Mouse (Mus musculus) MEL (cell line): ENCODE results near the gene Polr3h. TPM values are rescaled to one million over a fixed set of nuclear protein-coding genes. Genes with fewer than 3 reads are reported as not detected.

Experiments used
- DNase-seq: peaks from one replicate; pipeline ENCODE4 v3.0.0; 2011; ENCODE audit warnings: low read depth, low spot score
- H3K27ac ChIP-seq: 2 replicates; pipeline ENCODE4 v1.5.1; 2012; ENCODE audit warnings: low read depth, mild to moderate bottlenecking, control low read depth, low read length, moderate library complexity; ENCODE audit not compliant: control insufficient read depth
- H3K27me3 ChIP-seq, 2 experiments: fragments of 150-350 bp in 1 of 2; sonication (generic) in 1 of 2; 2 replicates each; pipeline ENCODE4 v1.6.1; 2012; ENCODE audit warnings: low read length in 2 of 2, mild to moderate bottlenecking in 2 of 2, improper control_type of control experiment in 1 of 2, moderate library complexity in 1 of 2; ENCODE audit not compliant: insufficient read depth in 2 of 2, control insufficient read depth in 1 of 2
- H3K36me3 ChIP-seq, 2 experiments: 2 replicates each; pipeline ENCODE4 v1.6.1; 2012 to 2014; ENCODE audit warnings: low read length in 2 of 2, improper control_type of control experiment in 1 of 2, inconsistent platforms in 1 of 2, mild to moderate bottlenecking in 1 of 2; ENCODE audit not compliant: insufficient read depth in 2 of 2, control insufficient read depth in 1 of 2
- H3K4me1 ChIP-seq, 2 experiments: fragments of 150-350 bp in 1 of 2; sonication (generic) in 1 of 2; 2 replicates each; pipeline ENCODE4 v1.6.1; 2012; ENCODE audit warnings: low read length in 2 of 2, improper control_type of control experiment in 1 of 2, mild to moderate bottlenecking in 1 of 2; ENCODE audit not compliant: insufficient read depth in 2 of 2, control insufficient read depth in 1 of 2
- H3K4me3 ChIP-seq, 2 experiments: fragments of 150-350 bp in 1 of 2; sonication (generic) in 1 of 2; 2 replicates each; pipeline ENCODE4 v1.5.1; 2012; ENCODE audit warnings: low read depth in 2 of 2, low read length in 2 of 2, mild to moderate bottlenecking in 2 of 2, moderate library complexity in 2 of 2, control low read depth in 1 of 2, improper control_type of control experiment in 1 of 2; ENCODE audit not compliant: control insufficient read depth in 1 of 2, insufficient read depth in 1 of 2
- H3K79me2 ChIP-seq: 2 replicates; pipeline ENCODE4 v1.6.1; 2012; ENCODE audit warnings: mild to moderate bottlenecking, low read length, moderate library complexity; ENCODE audit not compliant: control insufficient read depth, poor library complexity, insufficient read depth
- H3K9ac ChIP-seq: 2 replicates; pipeline ENCODE4 v1.6.1; 2012; ENCODE audit warnings: low read depth, mild to moderate bottlenecking, control low read depth, low read length, moderate library complexity; ENCODE audit not compliant: control insufficient read depth, poor library complexity, severe bottlenecking
- H3K9me3 ChIP-seq: fragments of 150-350 bp; sonication (generic); replicated peaks from 2 replicates; pipeline ENCODE4 v1.6.1; 2012; ENCODE audit warnings: mild to moderate bottlenecking, low read length, improper control_type of control experiment, moderate library complexity; ENCODE audit not compliant: insufficient read depth
- ELF1 ChIP-seq: IDR thresholded peaks from 2 replicates; pipeline ENCODE4 v1.6.1; 2014; ENCODE audit warnings: low read depth, mild to moderate bottlenecking, inconsistent platforms, low read length, improper control_type of control experiment, moderate library complexity
- EP300 ChIP-seq, 2 experiments: IDR thresholded peaks; 2 replicates each; pipeline ENCODE4 v1.6.1; 2011; ENCODE audit warnings: improper control_type of control experiment in 2 of 2, low read length in 2 of 2, low read depth in 1 of 2, mild to moderate bottlenecking in 1 of 2
- ETS1 ChIP-seq: IDR thresholded peaks from 2 replicates; pipeline ENCODE4 v1.6.1; 2012; ENCODE audit warnings: low read depth, mild to moderate bottlenecking, inconsistent platforms, low read length, improper control_type of control experiment, moderate library complexity
- JUND ChIP-seq: IDR thresholded peaks from 2 replicates; pipeline ENCODE4 v1.6.1; 2011; ENCODE audit warnings: low read depth, mild to moderate bottlenecking, improper control_type of control experiment, low read length
- KAT2A ChIP-seq: conservative IDR thresholded peaks from 2 replicates; pipeline ENCODE4 v1.6.1; 2012; ENCODE audit warnings: low read depth, low read length, improper control_type of control experiment, inconsistent platforms
- MAX ChIP-seq: IDR thresholded peaks from 2 replicates; pipeline ENCODE4 v1.6.1; 2011; ENCODE audit warnings: low read length, improper control_type of control experiment
- MAZ ChIP-seq: IDR thresholded peaks from 2 replicates; pipeline ENCODE4 v1.6.1; 2012; ENCODE audit warnings: low read depth, mild to moderate bottlenecking, inconsistent platforms, low read length, improper control_type of control experiment
- MEF2A ChIP-seq: IDR thresholded peaks from 2 replicates; pipeline ENCODE4 v1.6.1; 2014; ENCODE audit warnings: low read depth, mild to moderate bottlenecking, inconsistent platforms, low read length, improper control_type of control experiment; ENCODE audit not compliant: poor library complexity, insufficient replicate concordance, severe bottlenecking; ENCODE audit errors: extremely low read depth
- MYC ChIP-seq: IDR thresholded peaks from 2 replicates; pipeline ENCODE4 v1.6.1; 2011; ENCODE audit warnings: low read depth, mild to moderate bottlenecking, low read length, improper control_type of control experiment, moderate library complexity
- NELFE ChIP-seq: IDR thresholded peaks from 2 replicates; pipeline ENCODE4 v1.6.1; 2011; ENCODE audit warnings: low read depth, low read length, improper control_type of control experiment
- POLR2A ChIP-seq, 2 experiments: IDR thresholded peaks; 2 replicates each; pipeline ENCODE4 v1.6.1; 2011 to 2012; ENCODE audit warnings: low read length in 2 of 2, mild to moderate bottlenecking in 2 of 2, control low read depth in 1 of 2, improper control_type of control experiment in 1 of 2, low read depth in 1 of 2, moderate library complexity in 1 of 2; ENCODE audit not compliant: control insufficient read depth in 1 of 2, insufficient read depth in 1 of 2, poor library complexity in 1 of 2
- POLR2AphosphoS2 ChIP-seq: IDR thresholded peaks from 2 replicates; pipeline ENCODE4 v1.6.1; 2011; ENCODE audit warnings: low read length, improper control_type of control experiment
- POLR2AphosphoS5 ChIP-seq: IDR thresholded peaks from 2 replicates; pipeline ENCODE4 v1.6.1; 2012; ENCODE audit warnings: low read depth, borderline replicate concordance, mild to moderate bottlenecking, inconsistent platforms, low read length, moderate library complexity, mixed read lengths
- RCOR1 ChIP-seq: IDR thresholded peaks from 2 replicates; pipeline ENCODE4 v1.6.1; 2012; ENCODE audit warnings: low read depth, mild to moderate bottlenecking, inconsistent platforms, low read length, improper control_type of control experiment
- SIN3A ChIP-seq: IDR thresholded peaks from 2 replicates; pipeline ENCODE4 v1.6.1; 2012; ENCODE audit warnings: low read length, improper control_type of control experiment, inconsistent platforms
- SMC3 ChIP-seq: IDR thresholded peaks from 2 replicates; pipeline ENCODE4 v1.6.1; 2011; ENCODE audit warnings: low read depth, low read length, improper control_type of control experiment
- TAL1 ChIP-seq: IDR thresholded peaks from 2 replicates; pipeline ENCODE4 v1.6.1; 2012; ENCODE audit warnings: mild to moderate bottlenecking, inconsistent platforms, low read length, moderate library complexity, mixed read lengths
- TCF12 ChIP-seq: IDR thresholded peaks from 2 replicates; pipeline ENCODE4 v1.6.1; 2014; ENCODE audit warnings: low read depth, mild to moderate bottlenecking, inconsistent platforms, low read length, improper control_type of control experiment, moderate library complexity
- UBTF ChIP-seq: IDR thresholded peaks from 2 replicates; pipeline ENCODE4 v1.6.1; 2012; ENCODE audit warnings: low read depth, mild to moderate bottlenecking, inconsistent platforms, low read length, improper control_type of control experiment, moderate library complexity, borderline replicate concordance; ENCODE audit not compliant: insufficient read depth
- USF1 ChIP-seq: IDR thresholded peaks from 2 replicates; pipeline ENCODE4 v1.6.1; 2014; ENCODE audit warnings: low read depth, mild to moderate bottlenecking, inconsistent platforms, low read length, improper control_type of control experiment, moderate library complexity
- USF2 ChIP-seq, 2 experiments: IDR thresholded peaks; 2 replicates each; pipeline ENCODE4 v1.6.1; 2011 to 2012; ENCODE audit warnings: improper control_type of control experiment in 2 of 2, low read length in 2 of 2, borderline replicate concordance in 1 of 2, inconsistent platforms in 1 of 2, low read depth in 1 of 2, mild to moderate bottlenecking in 1 of 2; ENCODE audit not compliant: insufficient read depth in 1 of 2
- ZKSCAN1 ChIP-seq: IDR thresholded peaks from 2 replicates; pipeline ENCODE4 v1.6.1; 2012; ENCODE audit warnings: low read depth, mild to moderate bottlenecking, inconsistent platforms, low read length, improper control_type of control experiment, moderate library complexity
- ZMIZ1 ChIP-seq: IDR thresholded peaks from 2 replicates; pipeline ENCODE4 v1.6.1; 2012; ENCODE audit warnings: low read depth, mild to moderate bottlenecking, inconsistent platforms, low read length, improper control_type of control experiment, moderate library complexity
- polyA plus RNA-seq, 2 experiments: library from polyadenylated mRNA; stranded (reverse) in 1 of 2; unstranded in 1 of 2; fragments of >175 nt in 1 of 2; fragments of >200 nt in 1 of 2; gene quantifications; 2 replicates each; pipeline versions ENCODE4 v1.2.1 to v1.2.4; 2012; ENCODE audit warnings: low replicate concordance in 2 of 2, low read depth in 1 of 2; ENCODE audit not compliant: insufficient read length in 2 of 2, insufficient read depth in 1 of 2, missing spikeins in 1 of 2
- total RNA-seq: library from RNA; depleted of rRNA; stranded (reverse); fragments of 300-350 nt; gene quantifications from 2 replicates; pipeline ENCODE4 v1.2.3, GENCODE M21; 2012

Polr3h gene
- total and polyA plus RNA-seq, 3 experiments = 109 to 304 TPM; not detected in 1

- Histone ChIP-seq H3K4me1 (peaks cover 0 to 7% of the 10 kb centered on the region in 2 experiments; a peak in 1 of 4 replicates), H3K27me3 (no peaks in the 10 kb centered on the region), H3K4me3 (no peak overlapping the region), H3K9me3 (no peaks in the 10 kb centered on the region), H3K36me3 (peaks cover 7 to 8% of the 10 kb centered on the region in 2 experiments), H3K27ac (no peak overlapping the region), H3K9ac (no peak overlapping the region), H3K79me2 (peaks cover 47% of the 10 kb centered on the region)
- TF ChIP-seq POLR2A (IDR thresholded peaks at IDR 0.05; ENCODE audit: control insufficient read depth in 1 of 2, insufficient read depth in 1 of 2, low read depth in 1 of 2, low read length in 2 of 2, poor library complexity in 1 of 2) (no peak), ELF1 (no peak), SMC3 (no peak), MEF2A (no peak), USF1 (no peak), RCOR1 (no peak), EP300 (IDR thresholded peaks at IDR 0.05; ENCODE audit: low read depth in 1 of 2, low read length in 2 of 2) (no peak), KAT2A (no peak), UBTF (no peak), USF2 (IDR thresholded peaks at IDR 0.05; ENCODE audit: borderline replicate concordance in 1 of 2, insufficient read depth in 1 of 2, low read depth in 1 of 2, low read length in 2 of 2) (no peak), ETS1 (no peak), POLR2AphosphoS2 (no peak), NELFE (no peak), TCF12 (no peak), SIN3A (no peak), MYC (no peak)
- no peak for DNase-seq
Measured at GRCm38 (mm10) chr15:81852411-81853000, 73.5 kb downstream of the Polr3h start.

GRCm38 (mm10) chr15:81851375-81851774 lies 74.7 kb downstream of the Polr3h start:
- H3K4me1 ChIP-seq = peaks cover 0 to 7% of the 10 kb centered on the region in 2 experiments; a peak in 1 of 4 replicates
- H3K36me3 ChIP-seq = peaks cover 7 to 8% of the 10 kb centered on the region in 2 experiments
- peaks cover 36% of the 10 kb centered on the region for H3K79me2 ChIP-seq

More at GRCm38 (mm10) chr15:81851375-81851774, 74.7 kb downstream of the Polr3h start:
- DNase-seq = no peak
- Histone ChIP-seq H3K9me3 (no peaks in the 10 kb centered on the region), H3K27ac (no peak overlapping the region), H3K9ac (no peak overlapping the region)
- TF ChIP-seq MYC = no peak
- TF ChIP-seq MEF2A = no peak
- TF ChIP-seq POLR2AphosphoS5 = no peak
- no peak for TF ChIP-seq ZKSCAN1
- no peak for TF ChIP-seq NELFE
- TF ChIP-seq MAX = no peak
- no peak for TF ChIP-seq TAL1
- TF ChIP-seq POLR2A (IDR thresholded peaks at IDR 0.05; ENCODE audit: control insufficient read depth in 1 of 2, insufficient read depth in 1 of 2, low read depth in 1 of 2, low read length in 2 of 2, poor library complexity in 1 of 2) = no peak
- no peak for TF ChIP-seq JUND
- no peak for TF ChIP-seq RCOR1
- no peak for TF ChIP-seq MAZ
- TF ChIP-seq ZMIZ1 = no peak
- TF ChIP-seq, all 39 proteins: peak for 0
- H3K4me3 ChIP-seq = no peak overlapping the region
- H3K27me3 ChIP-seq = no peaks in the 10 kb centered on the region
